Mouse (Mus musculus): ENCODE results near the gene Neo1. TPM values are rescaled to one million over a fixed set of nuclear protein-coding genes. Genes with fewer than 3 reads are reported as not detected.

Neo1 gene
- total RNA-seq (2014; fragmentation: Nextera tagmentation) (not detected in 2 replicates), total RNA-seq (2017) (not detected in 2 replicates)

GRCm38 (mm10) chr9:59036159-59036731, at the start of gene Neo1:
Gene Neo1 (minus strand): TSS chr9:59036441.
- ATAC-seq (replicated peaks; ENCODE audit: low FRiP score, low TSS enrichment, poor library complexity, severe bottlenecking) = no peak

GRCm38 (mm10) chr9:59075632-59076031, 39.4 kb upstream of the Neo1 start:
- ATAC-seq (replicated peaks; ENCODE audit: low FRiP score, low TSS enrichment, poor library complexity, severe bottlenecking) = no peak

DNA sequence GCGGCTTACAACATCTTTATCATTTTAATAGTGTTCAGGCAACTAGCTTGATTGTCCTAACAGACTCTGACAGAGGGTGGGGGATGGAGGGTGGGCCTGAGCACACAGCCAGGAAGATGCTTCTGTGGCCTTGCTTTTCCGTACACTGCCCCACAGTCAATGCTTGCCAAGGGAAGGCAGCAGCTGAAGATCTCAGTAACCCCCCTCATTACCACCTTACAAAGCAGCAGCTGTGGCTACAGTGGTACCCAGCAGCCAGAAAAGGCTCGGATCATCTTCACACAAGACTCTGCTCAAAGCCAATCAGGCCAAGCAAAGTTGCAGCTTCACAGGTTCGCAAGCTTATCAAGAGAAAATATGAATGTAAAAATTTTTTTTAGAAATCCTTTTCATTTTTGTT, 37.6 kb upstream of the Neo1 start:
- ATAC-seq (replicated peaks; ENCODE audit: low FRiP score, low TSS enrichment, poor library complexity, severe bottlenecking) = no peak

DNA sequence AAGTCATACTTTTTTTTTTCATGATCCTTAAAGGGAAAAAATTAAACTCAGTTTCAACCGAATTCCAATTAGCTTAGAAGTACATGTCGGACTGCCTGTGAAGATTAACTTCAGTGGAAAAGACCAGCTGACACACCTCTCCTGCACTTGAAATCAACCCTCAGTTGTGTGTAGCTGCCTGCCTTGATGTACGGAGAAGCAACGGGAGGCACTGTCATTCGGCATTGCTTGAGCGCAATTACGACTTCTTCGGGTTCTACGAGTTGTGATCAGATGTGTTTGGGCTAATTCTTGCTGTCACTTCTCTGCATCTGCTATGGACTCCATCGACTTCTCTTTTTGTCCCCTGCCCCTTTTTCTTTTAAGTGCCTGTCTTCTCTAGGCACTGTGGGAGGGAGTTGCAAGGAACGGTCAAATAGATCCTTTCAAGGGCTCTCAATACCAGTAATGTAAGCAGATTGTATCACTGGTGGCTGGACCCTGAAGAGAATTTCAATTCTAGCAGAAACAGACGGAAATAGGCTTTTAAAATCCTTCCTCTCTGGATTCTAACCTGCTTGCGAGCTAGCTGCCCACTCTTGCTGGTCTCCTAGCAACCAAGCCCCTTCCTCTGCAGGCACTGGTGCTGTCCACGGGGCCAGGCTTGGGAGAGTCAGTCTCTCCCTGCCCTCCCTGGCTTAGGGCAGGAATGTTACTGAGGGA, 36.0 kb upstream of the Neo1 start:
- ATAC-seq (replicated peaks; ENCODE audit: low FRiP score, low TSS enrichment, poor library complexity, severe bottlenecking) = no peak

- ATAC-seq (replicated peaks; ENCODE audit: low FRiP score, low TSS enrichment, poor library complexity, severe bottlenecking) = no peak
Measured at GRCm38 (mm10) chr9:59071220-59071977, 35.2 kb upstream of the Neo1 start.

DNA sequence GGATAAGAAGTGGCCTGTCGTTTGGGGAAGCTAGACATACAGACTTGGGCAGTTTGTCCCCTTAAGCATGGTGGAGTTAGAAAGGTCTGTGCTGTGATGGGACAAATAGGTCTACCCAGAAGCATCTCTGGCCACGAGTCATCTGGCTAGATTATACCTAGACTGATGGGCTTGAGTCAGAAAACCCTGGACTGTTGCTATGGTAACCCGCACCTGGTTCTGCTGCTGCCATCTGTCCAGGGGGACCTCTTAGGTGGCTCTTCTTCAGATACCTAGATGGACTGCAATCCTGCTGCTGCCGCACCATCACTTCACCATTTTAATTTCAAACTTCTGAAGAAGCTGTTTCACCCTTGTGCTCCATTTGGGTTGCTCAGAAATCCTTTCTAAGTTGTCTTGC, 34.0 kb upstream of the Neo1 start:
- no peak for ATAC-seq (replicated peaks; ENCODE audit: low FRiP score, low TSS enrichment, poor library complexity, severe bottlenecking)

- no peak for ATAC-seq (replicated peaks; ENCODE audit: low FRiP score, low TSS enrichment, poor library complexity, severe bottlenecking)
Measured at GRCm38 (mm10) chr9:59065616-59066301, 29.5 kb upstream of the Neo1 start.

- no peak for ATAC-seq (replicated peaks; ENCODE audit: low FRiP score, low TSS enrichment, poor library complexity, severe bottlenecking)
Measured at GRCm38 (mm10) chr9:59062409-59062808, 26.2 kb upstream of the Neo1 start.

GRCm38 (mm10) chr9:59060026-59060605, 23.9 kb upstream of the Neo1 start:
- no peak for ATAC-seq (replicated peaks; ENCODE audit: low FRiP score, low TSS enrichment, poor library complexity, severe bottlenecking)

DNA sequence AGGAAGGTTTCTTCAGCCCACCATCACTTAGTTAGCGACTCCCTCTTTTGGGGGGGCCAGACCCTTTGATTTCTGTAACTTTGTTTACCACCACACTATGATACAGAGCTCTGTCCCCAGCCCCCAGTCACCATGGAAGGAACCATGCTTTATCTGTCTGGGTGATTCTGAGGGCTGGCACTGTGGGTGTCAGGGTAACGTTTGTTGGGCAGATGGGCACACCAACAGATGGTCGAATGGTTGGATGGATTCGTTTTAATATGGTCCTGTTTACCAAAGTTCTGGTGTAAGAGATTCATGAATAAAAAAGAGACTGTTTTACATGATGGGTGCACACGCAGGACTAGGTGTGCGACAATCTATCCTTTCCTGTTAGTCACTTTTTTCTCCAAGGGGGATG, 22.9 kb upstream of the Neo1 start:
- no peak for ATAC-seq (replicated peaks; ENCODE audit: low FRiP score, low TSS enrichment, poor library complexity, severe bottlenecking)

- ATAC-seq (replicated peaks; ENCODE audit: low FRiP score, low TSS enrichment, poor library complexity, severe bottlenecking) = no peak
Measured at GRCm38 (mm10) chr9:59058060-59058459, 21.8 kb upstream of the Neo1 start.

- ATAC-seq (replicated peaks; ENCODE audit: low FRiP score, low TSS enrichment, poor library complexity, severe bottlenecking) = no peak
Measured at GRCm38 (mm10) chr9:59056281-59056680, 20.0 kb upstream of the Neo1 start.

DNA sequence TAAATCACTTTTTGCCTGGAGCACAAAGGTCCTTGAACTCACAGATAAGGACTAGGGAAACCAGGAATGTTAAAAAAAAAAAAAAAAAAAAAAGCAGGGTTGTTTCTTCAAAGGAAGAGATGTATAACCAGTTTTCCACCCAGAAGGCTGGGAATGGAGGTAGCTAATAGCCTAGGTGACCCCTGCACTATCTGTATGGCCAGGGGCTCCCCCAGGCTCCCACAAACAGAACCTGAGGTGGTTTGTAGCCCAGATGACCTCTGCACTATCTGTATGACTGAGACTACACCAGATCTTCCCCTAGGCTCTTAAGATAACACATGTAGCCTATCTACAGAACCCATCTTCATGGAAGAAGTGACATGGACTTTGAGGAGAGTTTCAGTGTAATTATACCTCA, 5.6 kb upstream of the Neo1 start:
- ATAC-seq (replicated peaks; ENCODE audit: low FRiP score, low TSS enrichment, poor library complexity, severe bottlenecking) = no peak

- no peak for ATAC-seq (replicated peaks; ENCODE audit: low FRiP score, low TSS enrichment, poor library complexity, severe bottlenecking)
Measured at GRCm38 (mm10) chr9:59036732-59037341, 596 bp upstream of the Neo1 start.

DNA sequence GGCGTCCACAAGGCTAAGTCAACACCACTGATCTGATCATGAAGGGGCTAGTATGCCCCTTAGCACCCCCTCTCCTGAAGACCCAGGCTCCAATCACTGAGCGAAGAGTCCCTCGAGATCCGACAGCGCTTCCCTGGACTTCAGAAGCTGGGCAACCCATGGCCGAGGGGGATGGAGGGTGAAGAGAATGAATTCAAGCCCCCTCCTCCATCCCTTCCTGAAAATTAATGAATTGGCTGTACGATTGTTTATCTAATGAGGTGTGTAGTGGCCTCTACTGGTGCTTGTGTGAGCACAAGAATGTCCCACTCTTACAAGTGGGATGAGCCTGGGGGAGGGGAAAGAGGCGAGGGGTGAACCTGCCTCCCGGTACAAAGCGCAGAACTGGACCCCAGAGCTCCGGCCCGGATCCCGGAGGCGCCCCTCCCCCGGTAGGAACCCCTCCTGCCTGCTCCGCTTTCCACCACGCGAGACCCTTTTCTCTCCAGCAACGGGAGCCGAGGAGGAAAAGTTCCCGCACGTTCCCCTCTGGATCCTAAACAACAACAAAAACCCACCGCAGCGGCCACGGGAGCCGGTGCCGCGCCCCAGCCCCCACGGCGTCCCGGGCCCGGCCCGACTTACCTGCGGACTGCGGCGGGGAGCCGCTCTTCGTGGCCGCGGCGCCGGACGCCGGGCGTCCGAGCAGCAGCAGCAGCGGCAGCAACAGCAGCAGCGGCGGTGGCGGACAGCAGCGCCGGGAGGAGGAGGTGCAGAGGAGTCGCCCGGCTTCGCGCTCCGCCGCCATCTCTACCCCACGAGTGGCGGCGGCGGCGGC, 691 bp downstream of the Neo1 start:
- ATAC-seq (replicated peaks; ENCODE audit: low FRiP score, low TSS enrichment, poor library complexity, severe bottlenecking) = no peak; the same call in 1 of the 2 replicates

DNA sequence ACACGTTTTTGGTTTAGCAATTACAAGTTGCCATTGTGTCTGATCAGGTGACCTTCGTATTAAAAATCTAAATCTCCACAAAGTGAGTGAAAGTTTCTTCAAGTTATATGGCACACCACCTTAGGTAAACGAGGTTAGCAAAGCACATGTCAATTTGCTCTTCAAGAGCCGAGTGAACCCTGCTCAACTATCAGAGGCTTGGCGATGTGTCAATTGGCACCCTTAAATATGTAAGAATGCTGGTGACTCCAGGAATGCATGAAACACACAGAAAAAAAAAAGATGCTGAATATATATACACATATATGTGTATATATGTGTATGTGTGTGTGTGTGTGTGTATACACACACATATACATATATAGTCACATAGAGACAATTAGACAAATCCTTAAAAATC, 1.4 kb downstream of the Neo1 start:
- ATAC-seq (replicated peaks; ENCODE audit: low FRiP score, low TSS enrichment, poor library complexity, severe bottlenecking) = no peak

DNA sequence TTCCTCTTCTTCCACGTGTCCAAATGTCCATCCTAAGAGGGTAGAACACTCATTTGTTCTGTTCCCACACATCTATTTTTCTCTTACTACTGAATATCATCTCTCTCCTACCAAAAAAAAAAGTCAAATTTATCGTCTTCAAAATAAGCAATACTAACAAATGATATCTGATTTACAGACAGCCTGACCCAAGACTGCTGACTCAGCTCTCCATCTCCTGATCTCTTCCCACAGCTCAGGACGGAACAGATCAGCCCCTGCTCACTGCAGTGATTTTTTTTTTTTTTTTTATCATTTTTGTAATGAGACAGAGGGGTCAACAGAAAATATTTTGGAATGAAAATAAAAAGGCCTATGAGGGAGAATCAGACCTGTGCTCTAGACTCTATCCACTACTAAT, 2.7 kb downstream of the Neo1 start:
- no peak for ATAC-seq (replicated peaks; ENCODE audit: low FRiP score, low TSS enrichment, poor library complexity, severe bottlenecking)

GRCm38 (mm10) chr9:59024245-59024844, 11.9 kb downstream of the Neo1 start:
- ATAC-seq (replicated peaks; ENCODE audit: low FRiP score, low TSS enrichment, poor library complexity, severe bottlenecking) = no peak

All from megakaryocyte-erythroid progenitor cell, adult 5-6 weeks (primary cell).